Mouse (Mus musculus) myocyte (in vitro differentiated cells): ENCODE results near the gene Hsf2bp. TPM values are rescaled to one million over a fixed set of nuclear protein-coding genes. Genes with fewer than 3 reads are reported as not detected.

Source experiments
- H3K27me3 ChIP-seq: one replicate; pipeline ENCODE4 v1.6.1; 2011; ENCODE audit not compliant: control insufficient read depth, insufficient read depth, insufficient read length
- H3K36me3 ChIP-seq: one replicate; pipeline ENCODE4 v1.6.1; 2011; ENCODE audit not compliant: control insufficient read depth, insufficient read depth
- H3K4me2 ChIP-seq: one replicate; pipeline ENCODE4 v1.6.1; 2011; ENCODE audit warnings: low read depth, control low read depth
- H3K4me3 ChIP-seq: one replicate; pipeline ENCODE4 v1.5.1; 2011; ENCODE audit warnings: mild to moderate bottlenecking, control low read depth, moderate library complexity
- H3K79me2 ChIP-seq: one replicate; pipeline ENCODE4 v1.6.1; 2011; ENCODE audit not compliant: control insufficient read depth, insufficient read depth
- H3ac ChIP-seq: one replicate; pipeline ENCODE4 v1.6.1; 2011; ENCODE audit not compliant: control insufficient read depth, insufficient read length
- CEBPB ChIP-seq: IDR thresholded peaks from 2 replicates; pipeline ENCODE4 v1.6.1; 2011; ENCODE audit warnings: mild to moderate bottlenecking, moderate library complexity; ENCODE audit not compliant: poor library complexity, insufficient read depth, severe bottlenecking
- E2F4 ChIP-seq: IDR thresholded peaks from one replicate; pipeline ENCODE4 v1.6.1; 2011; ENCODE audit warnings: mild to moderate bottlenecking, control low read depth, moderate library complexity; ENCODE audit not compliant: insufficient read depth
- MAX ChIP-seq: IDR thresholded peaks from one replicate; pipeline ENCODE4 v1.6.1; 2011; ENCODE audit warnings: low read depth, mild to moderate bottlenecking, control low read depth
- MYOD1 ChIP-seq, 3 experiments: IDR thresholded peaks; one replicate each; pipeline ENCODE4 v1.6.1; 2011; ENCODE audit warnings: control low read depth in 2 of 3, low read depth in 2 of 3, mild to moderate bottlenecking in 2 of 3, moderate library complexity in 1 of 3; ENCODE audit not compliant: insufficient read length in 2 of 3, control insufficient read depth in 1 of 3
- MYOG ChIP-seq, 3 experiments: IDR thresholded peaks; one replicate each; pipeline ENCODE4 v1.6.1; 2011; ENCODE audit warnings: control low read depth in 2 of 3, low read depth in 2 of 3, mild to moderate bottlenecking in 2 of 3; ENCODE audit not compliant: insufficient read length in 2 of 3, control insufficient read depth in 1 of 3, insufficient read depth in 1 of 3
- POLR2A ChIP-seq: IDR thresholded peaks from one replicate; pipeline ENCODE4 v1.6.1; 2011; ENCODE audit warnings: low read depth, mild to moderate bottlenecking, control low read depth, moderate library complexity; ENCODE audit not compliant: insufficient read length
- POLR2AphosphoS2 ChIP-seq: IDR thresholded peaks from one replicate; pipeline ENCODE4 v1.6.1; 2011; ENCODE audit warnings: low read depth, control low read depth; ENCODE audit not compliant: insufficient read length
- REST ChIP-seq: IDR thresholded peaks from one replicate; pipeline ENCODE4 v1.6.1; 2011; ENCODE audit warnings: mild to moderate bottlenecking, control low read depth, moderate library complexity; ENCODE audit not compliant: insufficient read depth, insufficient read length
- SRF ChIP-seq: IDR thresholded peaks from one replicate; pipeline ENCODE4 v1.6.1; 2011; ENCODE audit warnings: low read depth; ENCODE audit not compliant: control insufficient read depth, insufficient read length
- TCF12 ChIP-seq: IDR thresholded peaks from one replicate; pipeline ENCODE4 v1.6.1; 2011; ENCODE audit warnings: mild to moderate bottlenecking, control low read depth; ENCODE audit not compliant: poor library complexity, insufficient read depth, severe bottlenecking
- TCF3 ChIP-seq: IDR thresholded peaks from one replicate; pipeline ENCODE4 v1.6.1; 2011; ENCODE audit warnings: low read depth, control low read depth; ENCODE audit not compliant: insufficient read length
- USF1 ChIP-seq: IDR thresholded peaks from one replicate; pipeline ENCODE4 v1.6.1; 2011; ENCODE audit warnings: low read depth, mild to moderate bottlenecking, control low read depth, moderate library complexity
- polyA plus RNA-seq: library from polyadenylated mRNA; unstranded; fragments of >200 nt; fragmentation: generic; extraction: Trizol; gene quantifications from one replicate; pipeline ENCODE4 v1.2.1, GENCODE M21; 2012; ENCODE audit warnings: missing spikeins

Gene Hsf2bp
- polyA plus RNA-seq, 1 experiment, result 4.9 TPM

DNA sequence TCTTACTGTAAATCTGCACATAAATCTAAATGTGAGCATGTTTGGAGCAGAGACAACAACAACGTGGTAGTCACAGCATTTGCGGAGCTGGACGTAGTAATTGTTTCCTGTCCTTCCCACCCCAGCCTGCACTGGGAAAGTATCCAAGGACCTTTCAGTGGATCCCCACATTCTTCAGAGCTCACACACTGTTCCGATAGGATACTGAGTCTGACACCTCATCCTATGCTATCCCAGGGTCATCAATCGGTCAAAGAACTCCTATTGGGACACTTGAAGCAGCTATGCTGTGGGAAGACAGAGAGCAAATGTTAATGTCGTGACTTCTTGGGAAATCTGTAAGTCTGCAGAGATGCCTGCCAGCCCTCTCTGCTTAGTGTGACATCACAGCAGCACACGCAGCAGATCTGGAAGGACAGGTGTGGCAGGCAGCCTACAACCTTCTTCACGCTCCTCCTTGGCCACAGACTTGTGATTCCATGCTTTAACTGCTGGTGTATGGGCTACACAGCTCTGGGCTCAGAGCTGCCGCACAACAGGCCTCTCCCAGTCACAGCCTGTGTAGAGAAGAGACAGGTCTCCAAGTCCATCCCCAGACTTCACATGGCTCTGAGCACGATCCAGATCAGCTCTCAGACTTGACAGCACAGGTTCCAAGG is 92.1 kb downstream of the Hsf2bp start:
- H3K36me3 ChIP-seq, result no peaks in the 10 kb centered on the region
- no peak overlapping the region for H3ac ChIP-seq
- TF ChIP-seq MYOD1 (IDR thresholded peaks at IDR 0.05; ENCODE audit: control insufficient read depth in 1 of 3, insufficient read length in 2 of 3, low read depth in 2 of 3) (peak in 1 of 3 experiments; percentile 52), CEBPB (no peak), SRF (no peak), USF1 (no peak), REST (no peak)
- no peak overlapping the region for H3K4me2 ChIP-seq
- H3K79me2 ChIP-seq, result no peaks in the 10 kb centered on the region
- no peaks in the 10 kb centered on the region for H3K27me3 ChIP-seq
- no peak overlapping the region for H3K4me3 ChIP-seq

DNA sequence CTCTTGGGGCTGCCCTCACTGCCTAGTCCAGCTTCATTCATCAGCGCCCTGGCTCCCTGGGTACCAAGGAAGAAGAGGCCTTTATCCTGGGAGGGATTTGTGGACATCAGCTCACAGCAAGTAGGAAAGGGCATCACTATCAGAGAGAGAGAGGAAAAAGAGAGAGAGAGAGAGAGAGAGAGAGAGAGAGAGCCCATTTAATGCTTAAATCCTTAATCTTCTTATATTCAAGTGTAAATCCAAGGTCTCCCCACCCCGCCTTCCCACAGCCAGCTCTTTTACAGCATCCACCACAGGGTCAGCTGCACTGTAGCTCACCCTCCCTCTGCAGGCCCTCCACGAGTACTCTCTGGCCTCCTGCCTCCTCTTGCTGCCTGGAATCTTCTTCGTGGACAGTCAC is 94.5 kb downstream of the Hsf2bp start:
- no peaks in the 10 kb centered on the region for H3K27me3 ChIP-seq
- no peak overlapping the region for H3ac ChIP-seq
- H3K4me3 ChIP-seq, result no peak overlapping the region
- H3K36me3 ChIP-seq, result no peaks in the 10 kb centered on the region
- no peaks in the 10 kb centered on the region for H3K79me2 ChIP-seq
- no peak overlapping the region for H3K4me2 ChIP-seq
- TF ChIP-seq POLR2AphosphoS2, result no peak
- TF ChIP-seq CEBPB, result no peak
- TF ChIP-seq MYOD1 (IDR thresholded peaks at IDR 0.05; ENCODE audit: control insufficient read depth in 1 of 3, insufficient read length in 2 of 3, low read depth in 2 of 3), result peak in 1 of 3 experiments; percentile 36
- TF ChIP-seq MYOG (IDR thresholded peaks at IDR 0.05; ENCODE audit: control insufficient read depth in 1 of 3, insufficient read depth in 1 of 3, insufficient read length in 2 of 3, low read depth in 2 of 3), result peak in 1 of 3 experiments; percentile 46
- no peak for TF ChIP-seq SRF

DNA sequence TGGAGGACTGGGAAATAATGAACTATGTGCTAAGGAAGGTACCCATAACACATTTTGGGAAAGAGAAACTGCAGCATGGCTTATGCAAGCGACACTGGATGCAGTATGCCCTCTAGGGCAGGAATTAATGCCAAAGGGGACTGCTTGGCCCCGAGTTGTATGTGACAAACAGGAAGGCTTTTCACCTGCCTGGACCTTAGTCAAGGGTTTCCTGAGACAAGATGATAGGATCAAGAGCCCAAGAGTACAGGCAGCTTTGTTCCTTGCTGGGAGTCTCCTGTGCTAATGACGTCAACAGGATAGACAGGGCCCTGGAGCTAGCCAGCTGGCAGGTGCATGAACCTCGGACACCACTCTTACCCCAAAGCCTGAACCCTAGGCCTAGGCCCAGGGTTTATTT is 95.5 kb downstream of the Hsf2bp start:
- Histone ChIP-seq H3ac (no peak overlapping the region), H3K4me3 (no peak overlapping the region), H3K36me3 (no peaks in the 10 kb centered on the region), H3K4me2 (no peak overlapping the region), H3K79me2 (no peaks in the 10 kb centered on the region), H3K27me3 (no peaks in the 10 kb centered on the region)
- TF ChIP-seq POLR2AphosphoS2 (no peak), MAX (no peak), MYOG (IDR thresholded peaks at IDR 0.05; ENCODE audit: control insufficient read depth in 1 of 3, insufficient read depth in 1 of 3, insufficient read length in 2 of 3, low read depth in 2 of 3) (no peak), POLR2A (no peak)

DNA sequence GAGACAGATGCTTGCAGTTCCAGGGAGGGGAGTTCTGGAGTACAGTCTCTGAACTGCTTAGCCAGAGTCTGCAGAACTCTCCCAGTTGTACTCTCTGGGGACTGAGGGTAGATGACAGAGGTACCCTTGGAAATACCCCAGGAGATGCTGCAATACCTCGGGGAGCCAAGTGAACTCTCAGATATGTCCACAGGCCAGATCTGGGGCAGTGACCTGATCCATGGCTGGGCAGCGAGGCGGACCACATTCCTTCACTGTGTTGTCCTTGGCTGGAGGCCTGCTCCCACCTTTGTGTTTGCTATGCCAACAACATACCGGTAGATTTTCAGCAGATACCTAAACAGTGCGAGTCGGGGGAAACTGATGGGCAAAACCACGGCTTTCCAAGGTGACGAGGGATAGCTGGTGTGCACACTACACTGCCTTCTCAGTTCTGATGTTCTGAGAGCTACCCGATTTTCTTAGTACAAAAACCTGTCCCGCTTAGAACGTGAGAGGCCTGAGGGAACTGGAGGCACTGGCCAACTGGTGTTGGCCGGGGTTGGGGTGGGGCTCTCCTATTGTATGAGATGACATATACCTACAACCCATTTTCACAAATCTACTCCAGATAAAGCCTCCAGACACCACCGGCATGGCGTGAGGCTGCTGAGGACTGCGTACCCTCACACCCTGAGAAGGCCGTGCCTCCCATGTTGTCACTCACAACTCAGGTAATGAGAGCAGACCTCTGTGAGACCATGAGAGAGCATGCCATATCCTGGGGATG is 96.7 kb downstream of the Hsf2bp start:
- no peaks in the 10 kb centered on the region for H3K79me2 ChIP-seq
- no peaks in the 10 kb centered on the region for H3K36me3 ChIP-seq
- no peak overlapping the region for H3K4me2 ChIP-seq
- no peaks in the 10 kb centered on the region for H3K27me3 ChIP-seq
- H3K4me3 ChIP-seq, result no peak overlapping the region
- TF ChIP-seq TCF12 (no peak), MYOG (IDR thresholded peaks at IDR 0.05; ENCODE audit: control insufficient read depth in 1 of 3, insufficient read depth in 1 of 3, insufficient read length in 2 of 3, low read depth in 2 of 3) (no peak), POLR2A (no peak), SRF (no peak), E2F4 (no peak), CEBPB (no peak), MAX (no peak), TCF3 (no peak), USF1 (no peak), REST (no peak), MYOD1 (IDR thresholded peaks at IDR 0.05; ENCODE audit: control insufficient read depth in 1 of 3, insufficient read length in 2 of 3, low read depth in 2 of 3) (no peak), POLR2AphosphoS2 (no peak)
- H3ac ChIP-seq, result no peak overlapping the region

DNA sequence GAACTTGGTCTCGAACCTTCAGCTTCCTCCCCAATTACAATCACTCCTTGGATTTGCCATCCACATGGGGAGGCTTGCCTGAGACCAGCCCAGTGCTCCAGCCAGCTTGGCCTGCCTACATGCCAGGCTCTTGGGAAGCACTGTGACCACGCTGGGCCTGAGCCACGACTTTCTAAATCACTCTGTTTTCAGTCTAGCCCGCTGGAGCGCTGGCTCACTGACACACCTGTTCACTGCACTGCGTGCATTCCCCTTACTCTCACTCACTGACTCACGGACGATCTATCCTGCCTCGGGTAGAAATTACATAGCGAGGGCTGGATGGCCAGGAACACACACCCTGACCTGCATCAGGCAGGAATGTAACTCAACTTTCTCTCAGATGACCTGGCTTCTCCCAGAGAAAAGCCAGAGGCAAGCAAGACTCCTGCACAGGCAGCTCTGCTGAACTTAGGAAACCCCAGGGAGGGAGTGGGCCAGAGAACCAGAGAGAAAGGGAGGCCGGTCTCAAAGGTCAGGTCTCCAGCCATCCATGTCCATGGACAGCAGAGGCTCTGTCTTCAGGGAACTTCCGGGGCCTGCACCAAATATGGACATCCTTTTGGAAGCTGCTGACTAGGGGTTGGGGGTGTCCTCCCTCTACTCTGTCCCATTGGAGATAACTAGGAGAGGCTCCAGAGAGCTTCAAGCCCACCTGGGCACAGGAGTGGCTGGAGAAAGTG is 97.4 kb downstream of the Hsf2bp start:
- TF ChIP-seq MYOG (IDR thresholded peaks at IDR 0.05; ENCODE audit: control insufficient read depth in 1 of 3, insufficient read depth in 1 of 3, insufficient read length in 2 of 3, low read depth in 2 of 3) (peak in 1 of 3 experiments; percentile 57), POLR2AphosphoS2 (no peak), USF1 (no peak), MYOD1 (IDR thresholded peaks at IDR 0.05; ENCODE audit: control insufficient read depth in 1 of 3, insufficient read length in 2 of 3, low read depth in 2 of 3) (peak in 1 of 3 experiments; percentile 82), REST (no peak)

More for the DNA sequence above, 97.4 kb downstream of the Hsf2bp start:
- Histone ChIP-seq H3K4me2 (no peak overlapping the region), H3K4me3 (no peak overlapping the region), H3K36me3 (no peaks in the 10 kb centered on the region), H3K79me2 (no peaks in the 10 kb centered on the region), H3ac (no peak overlapping the region), H3K27me3 (no peaks in the 10 kb centered on the region)
